Mouse (Mus musculus): ENCODE data around the gene Olfr1106.

Gene Olfr1106

DNA sequence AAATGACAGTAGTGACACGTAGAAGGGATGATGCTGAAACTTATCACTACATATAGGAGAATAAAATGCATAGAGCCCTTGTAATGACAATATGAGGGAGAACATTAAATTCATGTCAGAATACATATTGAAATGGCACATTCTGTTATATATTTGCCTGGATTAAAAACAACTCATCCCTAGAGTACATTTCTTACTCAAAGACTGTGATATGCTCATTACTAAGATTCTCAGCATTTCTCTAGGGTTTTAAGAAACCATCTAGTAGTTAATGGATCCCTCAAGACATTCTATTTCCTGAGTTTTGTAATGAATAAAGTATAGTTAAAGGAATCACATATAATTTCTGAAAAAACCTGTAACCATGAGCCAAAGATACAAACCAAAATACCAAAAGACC, at the start of gene Olfr1106:
Olfr1106 (minus strand) TSS at position 101 of the 400 bp plus-strand sequence.
- DNase-seq (ENCODE audit: low read depth), result no peak

DNA sequence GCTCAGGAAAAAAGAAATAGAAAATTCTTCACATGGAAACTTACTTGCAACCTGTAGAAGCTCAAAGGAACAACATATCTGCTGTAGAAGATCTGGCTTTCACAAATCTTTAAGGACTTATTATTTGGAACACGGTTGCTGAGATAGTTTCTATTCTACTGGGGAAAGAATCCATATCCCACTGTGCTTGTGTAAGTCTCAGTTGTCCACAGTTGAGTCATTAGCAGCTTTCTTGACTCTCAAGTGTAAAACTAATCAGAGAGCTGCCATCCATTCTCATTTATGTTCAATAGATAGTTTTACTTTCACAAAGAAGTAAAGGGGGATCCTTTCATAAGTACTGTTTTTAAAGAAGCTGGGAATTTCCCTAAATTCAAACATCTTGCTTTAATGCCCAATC, 43.8 kb upstream of the Olfr1106 start, which contains the start of gene Olfr1109:
Olfr1109 (minus strand) TSS at position 101 of the 400 bp plus-strand sequence.
- DNase-seq (ENCODE audit: low read depth), result no peak

- DNase-seq (ENCODE audit: low read depth), result no peak
These were observed 23.6 kb upstream of the Olfr1106 start, which contains the start of gene Olfr1107 for GRCm38 (mm10) chr2:87075717-87076116. Gene Olfr1107, minus strand, starts transcription at chr2:87075817.

GRCm38 (mm10) chr2:87036431-87036830, 15.6 kb downstream of the Olfr1106 start, which contains the start of gene Olfr1105:
Gene Olfr1105, minus strand, starts transcription at chr2:87036531.
- no peak for DNase-seq (ENCODE audit: low read depth)

DNA sequence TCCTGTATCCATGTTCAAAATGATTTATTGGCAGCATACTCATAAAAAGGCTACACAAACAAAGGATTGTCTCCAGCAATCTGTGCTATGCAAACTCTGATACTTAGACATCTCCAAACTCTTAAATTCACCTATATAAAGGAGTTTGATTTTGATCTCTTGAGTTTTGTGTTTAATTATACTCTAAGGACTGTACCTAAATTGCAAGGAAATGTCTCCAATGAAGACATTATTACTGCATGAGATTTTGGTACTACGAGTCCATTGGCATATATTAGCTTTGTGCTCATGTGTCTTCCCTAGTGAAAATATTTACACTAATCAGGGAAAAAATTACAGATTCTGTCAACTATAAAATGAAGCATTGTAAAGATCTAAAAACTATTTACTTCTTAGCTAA, 25.1 kb downstream of the Olfr1106 start, which contains the start of gene Olfr1104:
Olfr1104 (minus strand) TSS at position 101 of the 400 bp plus-strand sequence.
- DNase-seq (ENCODE audit: low read depth), result no peak

DNA sequence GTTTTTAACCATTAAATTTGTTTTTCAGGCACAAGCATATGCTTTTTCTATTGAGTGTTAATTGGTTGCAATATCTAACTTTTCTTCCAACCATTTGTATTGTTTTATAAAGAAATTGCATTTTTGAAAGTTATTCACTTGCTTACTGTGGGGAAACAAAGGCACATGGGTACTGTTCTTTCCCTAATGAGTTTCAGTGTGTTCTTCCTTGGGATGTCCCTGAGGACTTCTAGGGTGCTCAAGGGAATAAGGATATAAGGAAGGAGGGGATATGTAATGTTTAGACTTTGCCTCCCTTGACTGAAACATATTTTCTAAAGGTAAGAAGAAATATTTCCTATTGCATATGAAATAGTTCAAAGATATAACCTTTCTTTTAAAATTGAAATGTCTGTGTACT, 54.0 kb downstream of the Olfr1106 start, which contains the start of gene Olfr1102:
Olfr1102 (plus strand) TSS at position 301 of the 400 bp plus-strand sequence.
- no peak for DNase-seq (ENCODE audit: low read depth)

All from 416B (cell line).